Mouse (Mus musculus) erythroblast, embryonic 14.5 days (primary cell): Measurements from ENCODE around the gene Fkbp9.
A peak's percentile ranks its signal among the peaks of the same experiment; 100 is the strongest.

Source experiments
- GATA1 ChIP-seq: IDR thresholded peaks from 2 replicates; pipeline ENCODE4 v1.6.1; 2012; ENCODE audit warnings: low read length, inconsistent platforms, mixed read lengths
- TAL1 ChIP-seq: IDR thresholded peaks from 3 replicates; pipeline ENCODE4 v1.6.1; 2012; ENCODE audit warnings: low read length, inconsistent platforms, mixed read lengths

- peak; percentile 28; the same call in 1 of the 3 replicates for TF ChIP-seq TAL1
- TF ChIP-seq GATA1 = peak; percentile 53
Measured at GRCm38 (mm10) chr6:56913092-56913858, 81.4 kb downstream of the Fkbp9 start.
